Mouse (Mus musculus) liver, embryonic 13.5 days (tissue): ENCODE measurements at regions not wholly inside any gene's neighbourhood (a gene's known extent, or its start where the extent isn't known, plus 50 kb on each side); places are given as distances from the start of the nearest gene placed in this dataset.
"Not testable (repeated sequence)": the region's sequence is repeated elsewhere in the genome, so short reads cannot be mapped to it uniquely, and the experiment has no call there.

Experiments
- ATAC-seq: fragments of 200-750 bp; cut with Nextera tagmentation; 2 replicates; pipeline ENCODE4 v1.8.0; 2017; ENCODE audit warnings: low read depth, mild to moderate bottlenecking, moderate number of reproducible peaks, moderate library complexity
- DNase-seq: peaks from one replicate; pipeline ENCODE4 v3.0.0; 2022
- H3K27ac ChIP-seq: fragments of 300-500 bp; sonication (generic); 2 replicates; pipeline ENCODE4 v1.5.1; 2015; ENCODE audit warnings: moderate library complexity, mild to moderate bottlenecking, inconsistent platforms
- H3K27me3 ChIP-seq: fragments of 300-500 bp; sonication (generic); 2 replicates; pipeline ENCODE4 v1.6.1; 2015; ENCODE audit warnings: mild to moderate bottlenecking, inconsistent platforms
- H3K36me3 ChIP-seq: fragments of 300-500 bp; sonication (generic); 2 replicates; pipeline ENCODE4 v1.6.1; 2015; ENCODE audit warnings: mild to moderate bottlenecking, inconsistent platforms
- H3K4me1 ChIP-seq: fragments of 300-500 bp; sonication (generic); replicated peaks from 2 replicates; pipeline ENCODE4 v1.6.1; 2015; ENCODE audit warnings: inconsistent platforms
- H3K4me2 ChIP-seq: fragments of 300-500 bp; sonication (generic); 2 replicates; pipeline ENCODE4 v1.6.1; 2015; ENCODE audit warnings: inconsistent platforms, mild to moderate bottlenecking, moderate library complexity
- H3K4me3 ChIP-seq: fragments of 300-500 bp; sonication (generic); replicated peaks from 2 replicates; pipeline ENCODE4 v1.5.1; 2015; ENCODE audit warnings: mild to moderate bottlenecking, inconsistent platforms
- H3K9ac ChIP-seq: fragments of 300-500 bp; sonication (generic); 2 replicates; pipeline ENCODE4 v1.6.1; 2015; ENCODE audit warnings: mild to moderate bottlenecking, inconsistent platforms
- H3K9me3 ChIP-seq: fragments of 300-500 bp; sonication (generic); replicated peaks from 2 replicates; pipeline ENCODE4 v1.6.1; 2016; ENCODE audit warnings: inconsistent platforms
- WGBS: fragments of 180-500 bp; shearing (Covaris S2); methylation state at CpG from one replicate; pipeline ENCODE4 v1.1.7; 2015; ENCODE audit not compliant: insufficient replicate concordance; 5-methylcytosine and 5-hydroxymethylcytosine counted together

- H3K9ac ChIP-seq, H3K27ac ChIP-seq, H3K9me3 ChIP-seq, DNase-seq, ATAC-seq, H3K36me3 ChIP-seq, H3K4me1 ChIP-seq, H3K4me2 ChIP-seq, H3K27me3 ChIP-seq, H3K4me3 ChIP-seq: not testable (repeated sequence)
These were observed 225.8 kb downstream of the Diras2 start for GRCm38 (mm10) chr13:52305328-52305727.

GRCm38 (mm10) chr13:52306783-52307440, 224.2 kb downstream of the Diras2 start:
- Histone ChIP-seq H3K9me3 (0 out of 2 replicates have a peak, but pooled peaks cover 3% of the 10 kb centered on the region), H3K27me3 (no peaks in the 10 kb centered on the region), H3K36me3 (no peaks in the 10 kb centered on the region), H3K4me1 (no peaks in the 10 kb centered on the region), H3K27ac (no peak overlapping the region), H3K4me2 (no peak overlapping the region), H3K9ac (no peak overlapping the region), H3K4me3 (no peak overlapping the region)
- 40% methylated on average over 9 of the region's 9 CpGs for WGBS
- DNase-seq (no peak), ATAC-seq (no peak)

GRCm38 (mm10) chr13:52310954-52311353, 220.1 kb downstream of the Diras2 start:
- H3K4me1 ChIP-seq = no peaks in the 10 kb centered on the region
- no peak overlapping the region for H3K4me3 ChIP-seq
- H3K27me3 ChIP-seq = no peaks in the 10 kb centered on the region
- ATAC-seq (no peak), DNase-seq (no peak)
- H3K4me2 ChIP-seq = no peak overlapping the region
- no peak overlapping the region for H3K27ac ChIP-seq
- H3K9ac ChIP-seq = no peak overlapping the region
- H3K9me3 ChIP-seq = no peaks in the 10 kb centered on the region
- no peaks in the 10 kb centered on the region for H3K36me3 ChIP-seq
- 48% methylated on average over 2 of the region's 2 CpGs for WGBS

GRCm38 (mm10) chr13:52318276-52318675, 212.8 kb downstream of the Diras2 start:
- no peak for ATAC-seq
- H3K27me3 ChIP-seq = no peaks in the 10 kb centered on the region
- DNase-seq = no peak
- 55% methylated on average over 2 of the region's 2 CpGs for WGBS
- H3K9ac ChIP-seq = no peak overlapping the region
- no peak overlapping the region for H3K27ac ChIP-seq
- H3K9me3 ChIP-seq = no peaks in the 10 kb centered on the region
- no peak overlapping the region for H3K4me2 ChIP-seq
- no peaks in the 10 kb centered on the region for H3K36me3 ChIP-seq
- no peak overlapping the region for H3K4me3 ChIP-seq
- no peaks in the 10 kb centered on the region for H3K4me1 ChIP-seq

GRCm38 (mm10) chr13:52323691-52324090, 207.4 kb downstream of the Diras2 start:
- H3K9me3 ChIP-seq = no peaks in the 10 kb centered on the region
- no peak for ATAC-seq
- H3K4me2 ChIP-seq = no peak overlapping the region
- WGBS = 48% methylated on average over 3 of the region's 3 CpGs
- H3K9ac ChIP-seq = no peak overlapping the region
- H3K36me3 ChIP-seq = no peaks in the 10 kb centered on the region
- no peaks in the 10 kb centered on the region for H3K4me1 ChIP-seq
- no peak overlapping the region for H3K27ac ChIP-seq
- no peak overlapping the region for H3K4me3 ChIP-seq
- H3K27me3 ChIP-seq = no peaks in the 10 kb centered on the region
- DNase-seq = no peak

GRCm38 (mm10) chr13:52324378-52324777, 206.7 kb downstream of the Diras2 start:
- not testable (repeated sequence) for H3K9ac ChIP-seq, ATAC-seq, H3K36me3 ChIP-seq, H3K4me3 ChIP-seq, H3K27me3 ChIP-seq, H3K9me3 ChIP-seq, H3K4me2 ChIP-seq, H3K4me1 ChIP-seq, H3K27ac ChIP-seq, DNase-seq
- 42% methylated on average over 3 of the region's 3 CpGs for whole genome bisulfite sequencing

- not testable (repeated sequence) for H3K27me3 ChIP-seq, ATAC-seq, H3K4me1 ChIP-seq, H3K9me3 ChIP-seq, H3K36me3 ChIP-seq, H3K4me3 ChIP-seq, DNase-seq, H3K9ac ChIP-seq, H3K4me2 ChIP-seq, H3K27ac ChIP-seq
- 63% methylated on average over 6 of the region's 6 CpGs for WGBS
These were observed 205.4 kb downstream of the Diras2 start for GRCm38 (mm10) chr13:52325647-52326046.

GRCm38 (mm10) chr13:52327734-52328133, 203.3 kb downstream of the Diras2 start:
- Histone ChIP-seq H3K27me3 (no peaks in the 10 kb centered on the region), H3K4me2 (no peak overlapping the region), H3K9me3 (no peaks in the 10 kb centered on the region), H3K27ac (no peak overlapping the region), H3K4me1 (no peaks in the 10 kb centered on the region), H3K4me3 (no peak overlapping the region), H3K36me3 (no peaks in the 10 kb centered on the region), H3K9ac (no peak overlapping the region)
- ATAC-seq (no peak), DNase-seq (no peak)
- 73% methylated on average over 9 of the region's 9 CpGs for whole genome bisulfite sequencing

GRCm38 (mm10) chr13:52328766-52329165, 202.3 kb downstream of the Diras2 start:
- H3K36me3 ChIP-seq = no peaks in the 10 kb centered on the region
- H3K27ac ChIP-seq = no peak overlapping the region
- H3K27me3 ChIP-seq = no peaks in the 10 kb centered on the region
- 46% methylated on average over 8 of the region's 8 CpGs for WGBS
- no peak overlapping the region for H3K4me3 ChIP-seq
- no peak overlapping the region for H3K4me2 ChIP-seq
- no peak overlapping the region for H3K9ac ChIP-seq
- ATAC-seq = no peak
- no peaks in the 10 kb centered on the region for H3K4me1 ChIP-seq
- no peak for DNase-seq
- H3K9me3 ChIP-seq = no peaks in the 10 kb centered on the region

- WGBS = 32% methylated on average over 5 of the region's 5 CpGs
- no peak overlapping the region for H3K27ac ChIP-seq
- H3K9me3 ChIP-seq = no peaks in the 10 kb centered on the region
- H3K4me1 ChIP-seq = no peaks in the 10 kb centered on the region
- H3K4me2 ChIP-seq = no peak overlapping the region
- no peak overlapping the region for H3K4me3 ChIP-seq
- no peaks in the 10 kb centered on the region for H3K27me3 ChIP-seq
- no peaks in the 10 kb centered on the region for H3K36me3 ChIP-seq
- ATAC-seq (no peak), DNase-seq (no peak)
- H3K9ac ChIP-seq = no peak overlapping the region
These were observed 200.0 kb downstream of the Diras2 start for GRCm38 (mm10) chr13:52331068-52331467.

GRCm38 (mm10) chr13:52334962-52335361, 196.1 kb downstream of the Diras2 start:
- no peak overlapping the region for H3K9ac ChIP-seq
- 16% methylated on average over 3 of the region's 3 CpGs for WGBS
- DNase-seq (no peak), ATAC-seq (no peak)
- H3K9me3 ChIP-seq = no peaks in the 10 kb centered on the region
- H3K4me3 ChIP-seq = no peak overlapping the region
- H3K27ac ChIP-seq = no peak overlapping the region
- no peaks in the 10 kb centered on the region for H3K36me3 ChIP-seq
- H3K4me2 ChIP-seq = no peak overlapping the region
- no peaks in the 10 kb centered on the region for H3K4me1 ChIP-seq
- H3K27me3 ChIP-seq = no peaks in the 10 kb centered on the region

GRCm38 (mm10) chr13:52337936-52338335, 193.1 kb downstream of the Diras2 start:
- Histone ChIP-seq H3K4me2 (no peak overlapping the region), H3K9ac (no peak overlapping the region), H3K27me3 (no peaks in the 10 kb centered on the region), H3K36me3 (no peaks in the 10 kb centered on the region), H3K4me1 (no peaks in the 10 kb centered on the region), H3K9me3 (no peaks in the 10 kb centered on the region), H3K27ac (no peak overlapping the region), H3K4me3 (no peak overlapping the region)
- ATAC-seq = no peak
- WGBS = 59% methylated on average over 7 of the region's 7 CpGs
- DNase-seq = no peak
